Mouse (Mus musculus): Measurements from ENCODE around the gene Kcnab1. TPM values are rescaled to one million over a fixed set of nuclear protein-coding genes. Genes with fewer than 3 reads are reported as not detected.

Kcnab1 gene
- total RNA-seq (2014; fragmentation: Nextera tagmentation), result 0.38 TPM in 1 of 2 replicates, not detected in the other
- total RNA-seq (2017), result 0.21 and 0.22 TPM in 2 replicates

GRCm38 (mm10) chr3:65108945-65109921 is at the start of gene Kcnab1:
Gene Kcnab1, plus strand, starts transcription at chr3:65109384.
- no peak; the same call in 1 of the 2 replicates for ATAC-seq (replicated peaks; ENCODE audit: poor library complexity, severe bottlenecking)

- ATAC-seq (replicated peaks; ENCODE audit: poor library complexity, severe bottlenecking), result no peak
Measured at GRCm38 (mm10) chr3:65088295-65088694, 20.9 kb upstream of the Kcnab1 start.

GRCm38 (mm10) chr3:65104117-65104516 is 5.1 kb upstream of the Kcnab1 start:
- no peak for ATAC-seq (replicated peaks; ENCODE audit: poor library complexity, severe bottlenecking)

- no peak for ATAC-seq (replicated peaks; ENCODE audit: poor library complexity, severe bottlenecking)
Measured at GRCm38 (mm10) chr3:65110190-65110589, 1.0 kb downstream of the Kcnab1 start.

- ATAC-seq (replicated peaks; ENCODE audit: poor library complexity, severe bottlenecking), result no peak
Measured at GRCm38 (mm10) chr3:65111176-65111575, 2.0 kb downstream of the Kcnab1 start.

- no peak for ATAC-seq (replicated peaks; ENCODE audit: poor library complexity, severe bottlenecking)
Measured at GRCm38 (mm10) chr3:65115164-65115563, 6.0 kb downstream of the Kcnab1 start.

- ATAC-seq (replicated peaks; ENCODE audit: poor library complexity, severe bottlenecking), result no peak
Measured at GRCm38 (mm10) chr3:65116958-65117357, 7.8 kb downstream of the Kcnab1 start.

GRCm38 (mm10) chr3:65117365-65117764 is 8.2 kb downstream of the Kcnab1 start:
- no peak for ATAC-seq (replicated peaks; ENCODE audit: poor library complexity, severe bottlenecking)

GRCm38 (mm10) chr3:65124975-65125374 is 15.8 kb downstream of the Kcnab1 start:
- no peak for ATAC-seq (replicated peaks; ENCODE audit: poor library complexity, severe bottlenecking)

GRCm38 (mm10) chr3:65129625-65130024 is 20.4 kb downstream of the Kcnab1 start:
- no peak for ATAC-seq (replicated peaks; ENCODE audit: poor library complexity, severe bottlenecking)

- no peak for ATAC-seq (replicated peaks; ENCODE audit: poor library complexity, severe bottlenecking)
Measured at GRCm38 (mm10) chr3:65134931-65135330, 25.7 kb downstream of the Kcnab1 start.

GRCm38 (mm10) chr3:65136897-65137296 is 27.7 kb downstream of the Kcnab1 start:
- no peak for ATAC-seq (replicated peaks; ENCODE audit: poor library complexity, severe bottlenecking)

- no peak for ATAC-seq (replicated peaks; ENCODE audit: poor library complexity, severe bottlenecking)
Measured at GRCm38 (mm10) chr3:65138739-65139138, 29.6 kb downstream of the Kcnab1 start.

GRCm38 (mm10) chr3:65145152-65145551 is 36.0 kb downstream of the Kcnab1 start:
- no peak for ATAC-seq (replicated peaks; ENCODE audit: poor library complexity, severe bottlenecking)

- ATAC-seq (replicated peaks; ENCODE audit: poor library complexity, severe bottlenecking), result no peak
Measured at GRCm38 (mm10) chr3:65151808-65152207, 42.6 kb downstream of the Kcnab1 start.

GRCm38 (mm10) chr3:65172964-65173363 is 63.8 kb downstream of the Kcnab1 start:
- no peak for ATAC-seq (replicated peaks; ENCODE audit: poor library complexity, severe bottlenecking)

GRCm38 (mm10) chr3:65174564-65174963 is 65.4 kb downstream of the Kcnab1 start:
- no peak for ATAC-seq (replicated peaks; ENCODE audit: poor library complexity, severe bottlenecking)

- ATAC-seq (replicated peaks; ENCODE audit: poor library complexity, severe bottlenecking), result no peak
Measured at GRCm38 (mm10) chr3:65175819-65176218, 66.6 kb downstream of the Kcnab1 start.

- no peak for ATAC-seq (replicated peaks; ENCODE audit: poor library complexity, severe bottlenecking)
Measured at GRCm38 (mm10) chr3:65176846-65177245, 67.7 kb downstream of the Kcnab1 start.

- peak; percentile 95 for ATAC-seq (replicated peaks; ENCODE audit: poor library complexity, severe bottlenecking)
Measured at GRCm38 (mm10) chr3:65187833-65188698, 78.9 kb downstream of the Kcnab1 start.

- ATAC-seq (replicated peaks; ENCODE audit: poor library complexity, severe bottlenecking), result no peak
Measured at GRCm38 (mm10) chr3:65200611-65201010, 91.4 kb downstream of the Kcnab1 start.
